Mouse (Mus musculus) heart, adult 2 months (tissue): Measurements from ENCODE around the gene Kpna4. TPM values are rescaled to one million over a fixed set of nuclear protein-coding genes. Genes with fewer than 3 reads are reported as not detected.
"Not testable (repeated sequence)": the region's sequence is repeated elsewhere in the genome, so short reads cannot be mapped to it uniquely, and the experiment has no call there.

Experiments used
- DNase-seq, 2 experiments: peaks; one replicate each; pipeline ENCODE4 v3.0.0; 2021
- H3K27ac ChIP-seq: fragments of 200-600 bp; 2 replicates; pipeline ENCODE4 v1.8.1; 2022
- H3K27me3 ChIP-seq: fragments of 200-500 bp; 2 replicates; pipeline ENCODE4 v1.6.1; 2012; ENCODE audit warnings: mild to moderate bottlenecking, low read length, inconsistent platforms, mixed read lengths; ENCODE audit not compliant: control insufficient read depth, insufficient read depth
- H3K36me3 ChIP-seq: fragments of 200-500 bp; 2 replicates; pipeline ENCODE4 v1.6.1; 2012; ENCODE audit warnings: low read length, inconsistent platforms; ENCODE audit not compliant: control insufficient read depth, insufficient read depth
- H3K4me1 ChIP-seq: fragments of 200-500 bp; 2 replicates; pipeline ENCODE4 v1.6.1; 2011; ENCODE audit warnings: low read length; ENCODE audit not compliant: control insufficient read depth, insufficient read depth
- H3K4me3 ChIP-seq: fragments of 200-600 bp; 2 replicates; pipeline ENCODE4 v1.8.1; 2022
- H3K79me2 ChIP-seq: fragments of 200-500 bp; replicated peaks from 2 replicates; pipeline ENCODE4 v1.6.1; 2012; ENCODE audit warnings: mild to moderate bottlenecking, inconsistent platforms, low read length, moderate library complexity, mixed read lengths; ENCODE audit not compliant: control insufficient read depth, insufficient read depth
- H3K9ac ChIP-seq: fragments of 200-500 bp; 2 replicates; pipeline ENCODE4 v1.6.1; 2012; ENCODE audit warnings: low read depth, mild to moderate bottlenecking, control low read depth, inconsistent platforms, low read length, mixed read lengths
- CTCF ChIP-seq: fragments of 200-600 bp; IDR thresholded peaks from 2 replicates; pipeline ENCODE4 v1.8.1; 2022; ENCODE audit warnings: antibody characterized with exemption, mild to moderate bottlenecking, moderate library complexity
- EP300 ChIP-seq: fragments of 200-500 bp; IDR thresholded peaks from 2 replicates; pipeline ENCODE4 v1.6.1; 2011; ENCODE audit warnings: low read depth, low read length, control low read depth; ENCODE audit not compliant: insufficient read depth
- POLR2A ChIP-seq: fragments of 200-500 bp; IDR thresholded peaks from 2 replicates; pipeline ENCODE4 v1.6.1; 2011; ENCODE audit warnings: mild to moderate bottlenecking, low read depth, low read length, control low read depth; ENCODE audit not compliant: insufficient read depth
- WGBS: fragments of 180-500 bp; shearing (Covaris S2); methylation state at CpG from one replicate; pipeline ENCODE4 v1.1.7; 2018; 5-methylcytosine and 5-hydroxymethylcytosine counted together
- intact Hi-C: fragments of 180-260 bp; cut with DNase I; formaldehyde crosslinking; loops from one replicate; pipeline ENCODE4 v1.15.1; 2025
- polyA plus RNA-seq: library from polyadenylated mRNA; depleted of rRNA; stranded (reverse); fragments of >200 nt; gene quantifications from 2 replicates; pipeline ENCODE4 v1.2.3, GENCODE M21; 2012; rRNA removed
- total RNA-seq, 2 experiments: library from RNA; stranded (reverse); gene quantifications; 2 replicates each; pipeline ENCODE4 v1.2.3; 2021

Kpna4 gene
- total and polyA plus RNA-seq, 3 experiments, result 14.4 to 94.6 (median 81.5) TPM

- Histone ChIP-seq H3K36me3 (no peaks in the 10 kb centered on the region), H3K4me3 (no peak overlapping the region), H3K27me3 (no peaks in the 10 kb centered on the region), H3K27ac (no peak overlapping the region), H3K79me2 (no peaks in the 10 kb centered on the region), H3K4me1 (no peaks in the 10 kb centered on the region), H3K9ac (no peak overlapping the region)
- intact Hi-C loops, result no loop called here
- TF ChIP-seq EP300 (no peak), CTCF (no peak), POLR2A (no peak)
- DNase-seq, result no peak
Measured at GRCm38 (mm10) chr3:69020764-69021163, 106.1 kb downstream of the Kpna4 start.

DNA sequence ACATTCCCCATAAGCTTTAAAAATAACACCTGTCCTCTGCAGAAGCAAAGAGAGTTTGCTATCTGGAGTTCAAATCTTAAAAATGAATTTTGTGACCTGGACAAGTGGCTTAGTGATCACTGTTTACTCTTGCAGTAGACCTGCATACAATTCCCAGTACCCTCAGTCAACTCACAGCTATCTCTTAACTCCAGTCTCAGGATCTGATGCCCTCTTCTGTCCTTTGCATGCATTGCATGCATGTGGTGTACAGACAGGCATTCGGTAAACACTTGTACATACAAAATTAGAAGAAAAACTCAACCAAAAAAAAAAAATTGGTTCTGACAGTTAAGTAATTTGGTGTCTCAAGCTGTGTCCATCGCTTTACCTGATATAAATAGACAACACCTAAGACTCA lies 106.6 kb downstream of the Kpna4 start:
- WGBS, result 91% methylated on average over 2 of the region's 2 CpGs
- H3K4me3 ChIP-seq, result no peak overlapping the region
- no peaks in the 10 kb centered on the region for H3K36me3 ChIP-seq
- H3K27me3 ChIP-seq, result no peaks in the 10 kb centered on the region
- TF ChIP-seq EP300 (no peak), CTCF (peak; percentile 53)
- H3K9ac ChIP-seq, result no peak overlapping the region
- no peaks in the 10 kb centered on the region for H3K79me2 ChIP-seq
- intact Hi-C loops, result no loop called here
- DNase-seq, result no peak
- no peak overlapping the region for H3K27ac ChIP-seq
- H3K4me1 ChIP-seq, result no peaks in the 10 kb centered on the region

DNA sequence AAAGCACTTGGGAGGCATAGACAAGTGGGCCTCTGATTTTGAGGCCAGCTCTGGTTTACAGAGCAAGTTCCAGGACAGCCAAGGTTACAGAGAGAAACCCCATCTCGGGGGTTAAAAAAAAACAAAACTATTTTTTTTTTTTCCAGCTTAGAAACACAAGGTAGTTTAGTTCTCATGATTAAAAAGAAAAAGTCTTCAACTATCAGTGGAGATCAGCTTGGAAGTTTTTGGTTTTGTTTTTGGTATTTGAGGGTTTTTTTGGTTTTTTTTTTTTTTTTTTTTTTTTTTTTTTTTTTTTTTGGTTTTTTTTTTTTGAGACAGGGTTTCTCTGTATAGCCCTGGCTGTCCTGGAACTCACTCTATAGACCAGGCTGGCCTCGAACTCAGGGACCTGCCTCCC lies 108.3 kb downstream of the Kpna4 start:
- H3K27me3 ChIP-seq, intact Hi-C loops, H3K27ac ChIP-seq, H3K79me2 ChIP-seq, DNase-seq, H3K9ac ChIP-seq, H3K36me3 ChIP-seq, H3K4me1 ChIP-seq, H3K4me3 ChIP-seq: not testable (repeated sequence)
- over 99% methylated on average over 2 of the region's 2 CpGs for WGBS

DNA sequence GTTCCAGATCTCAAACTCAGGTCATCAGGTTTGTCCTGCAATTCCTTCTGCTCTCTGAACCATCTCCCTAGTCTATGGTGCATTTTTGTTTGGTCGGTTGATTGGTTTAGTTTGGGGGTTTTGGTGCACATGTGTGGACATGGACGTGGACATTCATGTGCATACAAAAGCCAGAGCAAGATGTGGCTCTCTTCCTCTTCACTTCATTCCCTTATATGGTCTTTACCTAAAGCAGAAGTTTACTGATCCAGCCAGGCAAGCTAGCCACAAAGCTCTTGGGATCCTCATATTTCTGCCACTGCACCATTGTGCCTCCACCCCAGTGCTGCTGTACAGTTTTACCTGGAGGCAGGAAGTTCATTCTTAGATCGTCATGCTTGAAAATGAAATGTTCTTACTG lies 109.7 kb downstream of the Kpna4 start:
- H3K4me3 ChIP-seq, result no peak overlapping the region
- no peaks in the 10 kb centered on the region for H3K36me3 ChIP-seq
- no peak for TF ChIP-seq CTCF
- no peak for TF ChIP-seq EP300
- TF ChIP-seq POLR2A, result no peak
- no peaks in the 10 kb centered on the region for H3K27me3 ChIP-seq
- H3K4me1 ChIP-seq, result 0 out of 2 replicates have a peak, but pooled peaks cover 1% of the 10 kb centered on the region
- intact Hi-C loops, result no loop called here
- WGBS, result 84% methylated on average over 3 of the region's 3 CpGs
- 0 out of 2 replicates have a peak, but pooled peaks cover 1% of the 10 kb centered on the region for H3K79me2 ChIP-seq
- peak in 1 of 2 experiments; percentile 6 for DNase-seq
- no peak overlapping the region for H3K27ac ChIP-seq
- no peak overlapping the region for H3K9ac ChIP-seq

Other genes starting within 250 kb of the Kpna4 start
- gene Ift80, start 122.5 kb downstream of the Kpna4 start, total RNA-seq, result 1 to 10 TPM; 4.8 to 5.1 TPM
- 1.3 and 3.5 TPM in 2 replicates for gene Ift80, start 122.5 kb downstream of the Kpna4 start, polyA plus RNA-seq
- 10 to 100 TPM; 11.1 to 12.0 TPM for gene Smc4, start 122.4 kb downstream of the Kpna4 start, total RNA-seq
- gene Smc4, start 122.4 kb downstream of the Kpna4 start, polyA plus RNA-seq, result 1.5 and 3.3 TPM in 2 replicates
- gene Trim59, start 82.4 kb downstream of the Kpna4 start, total RNA-seq, result 1 to 10 TPM; 2.1 to 2.2 TPM
- gene Trim59, start 82.4 kb downstream of the Kpna4 start, polyA plus RNA-seq, result 0.20 TPM in 2 replicates
- not detected for gene Arl14, start 95.3 kb upstream of the Kpna4 start, total RNA-seq
- not detected in 2 replicates for gene Arl14, start 95.3 kb upstream of the Kpna4 start, polyA plus RNA-seq
- 10 to 100 TPM; 24.1 to 31.3 TPM for gene Ppm1l, start 189.7 kb upstream of the Kpna4 start, total RNA-seq
- 7.6 and 14.2 TPM in 2 replicates for gene Ppm1l, start 189.7 kb upstream of the Kpna4 start, polyA plus RNA-seq